Mouse (Mus musculus): ENCODE data around the gene Golga2. TPM values are rescaled to one million over a fixed set of nuclear protein-coding genes. Genes with fewer than 3 reads are reported as not detected.

Gene Golga2
- 22.7 TPM for polyA plus RNA-seq (2014; fragmentation: Illumina TruSeq; extraction: RNeasy Lipid Tissue Mini Kit (QIAGEN cat#74804); ENCODE audit: insufficient read depth, low read depth, low replicate concordance)

GRCm38 (mm10) chr2:32287334-32287840, at the start of gene Golga2:
Gene Golga2 (plus strand): TSS chr2:32287384.

GRCm38 (mm10) chr2:32259657-32260417, 27.3 kb upstream of the Golga2 start, which contains the start of gene Uck1:
Gene Uck1 (minus strand): TSS chr2:32260159.

GRCm38 (mm10) chr2:32287923-32288367, 761 bp downstream of the Golga2 start, which contains the start of gene Swi5:
Gene Swi5 (minus strand): TSS chr2:32288075.

GRCm38 (mm10) chr2:32352151-32353006, 65.2 kb downstream of the Golga2 start, which contains the start of gene Ciz1:
Gene Ciz1 (plus strand): TSS chr2:32352327.

GRCm38 (mm10) chr2:32353007-32353542, 65.9 kb downstream of the Golga2 start, which contains the start of gene Dnm1:
Gene Dnm1 (minus strand): TSS chr2:32353338.

Other genes with a start within 250 kb of the Golga2 start
- 4.3 TPM for gene Fam78a, start 202.5 kb upstream of the Golga2 start, polyA plus RNA-seq (2014; fragmentation: Illumina TruSeq; extraction: RNeasy Lipid Tissue Mini Kit (QIAGEN cat#74804); ENCODE audit: insufficient read depth, low read depth, low replicate concordance)
- gene Plpp7, start 191.9 kb upstream of the Golga2 start, polyA plus RNA-seq (2014; fragmentation: Illumina TruSeq; extraction: RNeasy Lipid Tissue Mini Kit (QIAGEN cat#74804); ENCODE audit: insufficient read depth, low read depth, low replicate concordance), result 2.3 TPM
- 20.5 TPM for gene Prrc2b, start 136.3 kb upstream of the Golga2 start, polyA plus RNA-seq (2014; fragmentation: Illumina TruSeq; extraction: RNeasy Lipid Tissue Mini Kit (QIAGEN cat#74804); ENCODE audit: insufficient read depth, low read depth, low replicate concordance)
- 5.7 TPM for gene Pomt1, start 50.8 kb upstream of the Golga2 start, polyA plus RNA-seq (2014; fragmentation: Illumina TruSeq; extraction: RNeasy Lipid Tissue Mini Kit (QIAGEN cat#74804); ENCODE audit: insufficient read depth, low read depth, low replicate concordance)
- 37.9 TPM for gene Uck1, start 27.2 kb upstream of the Golga2 start, polyA plus RNA-seq (2014; fragmentation: Illumina TruSeq; extraction: RNeasy Lipid Tissue Mini Kit (QIAGEN cat#74804); ENCODE audit: insufficient read depth, low read depth, low replicate concordance)
- 323 TPM for gene Swi5, start 691 bp downstream of the Golga2 start, polyA plus RNA-seq (2014; fragmentation: Illumina TruSeq; extraction: RNeasy Lipid Tissue Mini Kit (QIAGEN cat#74804); ENCODE audit: insufficient read depth, low read depth, low replicate concordance)
- gene Ciz1, start 64.9 kb downstream of the Golga2 start, polyA plus RNA-seq (2014; fragmentation: Illumina TruSeq; extraction: RNeasy Lipid Tissue Mini Kit (QIAGEN cat#74804); ENCODE audit: insufficient read depth, low read depth, low replicate concordance), result 21.7 TPM
- gene Dnm1, start 66.0 kb downstream of the Golga2 start, polyA plus RNA-seq (2014; fragmentation: Illumina TruSeq; extraction: RNeasy Lipid Tissue Mini Kit (QIAGEN cat#74804); ENCODE audit: insufficient read depth, low read depth, low replicate concordance), result 7.7 TPM
- 71.0 TPM for gene 1110008P14Rik, start 94.6 kb downstream of the Golga2 start, polyA plus RNA-seq (2014; fragmentation: Illumina TruSeq; extraction: RNeasy Lipid Tissue Mini Kit (QIAGEN cat#74804); ENCODE audit: insufficient read depth, low read depth, low replicate concordance)
- 253 TPM for gene Lcn2, start 100.9 kb downstream of the Golga2 start, polyA plus RNA-seq (2014; fragmentation: Illumina TruSeq; extraction: RNeasy Lipid Tissue Mini Kit (QIAGEN cat#74804); ENCODE audit: insufficient read depth, low read depth, low replicate concordance)
- 17.7 TPM for gene Ptges2, start 108.5 kb downstream of the Golga2 start, polyA plus RNA-seq (2014; fragmentation: Illumina TruSeq; extraction: RNeasy Lipid Tissue Mini Kit (QIAGEN cat#74804); ENCODE audit: insufficient read depth, low read depth, low replicate concordance)
- 1.9 TPM for gene Naif1, start 163.1 kb downstream of the Golga2 start, polyA plus RNA-seq (2014; fragmentation: Illumina TruSeq; extraction: RNeasy Lipid Tissue Mini Kit (QIAGEN cat#74804); ENCODE audit: insufficient read depth, low read depth, low replicate concordance)
- gene Slc25a25, start 164.1 kb downstream of the Golga2 start, polyA plus RNA-seq (2014; fragmentation: Illumina TruSeq; extraction: RNeasy Lipid Tissue Mini Kit (QIAGEN cat#74804); ENCODE audit: insufficient read depth, low read depth, low replicate concordance), result 16.3 TPM
- gene Fam102a, start 247.9 kb downstream of the Golga2 start, polyA plus RNA-seq (2014; fragmentation: Illumina TruSeq; extraction: RNeasy Lipid Tissue Mini Kit (QIAGEN cat#74804); ENCODE audit: insufficient read depth, low read depth, low replicate concordance), result 10.6 TPM